14 mouse cellular contexts compared by ENCODE assay signal in the genomic region with DNA sequence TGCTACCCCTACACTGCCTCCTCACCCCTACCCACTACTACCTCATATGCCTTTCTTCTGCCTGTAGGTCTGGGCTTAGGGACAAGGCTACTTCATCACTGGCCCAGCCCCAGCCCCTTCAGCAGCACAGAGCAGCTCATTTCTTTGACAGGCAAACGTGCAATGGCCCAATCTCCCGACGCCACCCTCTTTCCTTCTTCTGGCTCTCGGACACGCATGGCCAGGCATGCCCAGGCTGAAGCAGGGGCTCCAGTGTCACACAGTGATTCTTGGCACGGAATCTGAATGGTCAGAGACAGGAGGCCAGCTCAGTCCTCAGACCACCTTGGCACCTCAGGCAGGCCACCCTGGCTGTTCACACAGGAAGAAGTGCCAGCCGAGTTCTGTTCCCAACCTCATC. TPM values are rescaled to one million over a fixed set of nuclear protein-coding genes. Genes with fewer than 3 reads are reported as not detected.
A peak's percentile ranks its signal among the peaks of the same experiment; 100 is the strongest.
DNase-seq lines count a peak whose midpoint lies in the region; ATAC-seq and TF ChIP-seq lines count a peak whose summit lies in the region.
"Had no signal": no experiment of that assay in that cellular context is flagged by ENCODE, and none has a peak within 500 bp of the region (broad histone marks: within the 10 kb centered on the region; RNA-seq: fewer than 3 reads in every experiment).

No protein-coding gene starts in this region.

- H3K9me3 ChIP-seq in embryonic facial prominence, embryonic 13.5 days, result no peaks in the 10 kb centered on the region
- no peaks in the 10 kb centered on the region for H3K9me3 ChIP-seq in embryonic facial prominence, embryonic 10.5 days
- no peaks in the 10 kb centered on the region for H3K9me3 ChIP-seq in hindbrain, postnatal 0 days (ENCODE audit: low read length)
- H3K9me3 ChIP-seq in hindbrain, embryonic 10.5 days, result no peaks in the 10 kb centered on the region
- H3K9me3 ChIP-seq in midbrain, embryonic 14.5 days (ENCODE audit: control insufficient read depth, low read length), result no peaks in the 10 kb centered on the region
- H3K9me3 ChIP-seq in midbrain, embryonic 11.5 days (ENCODE audit: control insufficient read depth, low read length), result no peaks in the 10 kb centered on the region
- H3K9me3 ChIP-seq: midbrain, embryonic 12.5 days had no signal

- peak overlapping the region; percentile 39; the same call in 1 of the 2 replicates for H3K27ac ChIP-seq in embryonic facial prominence, embryonic 13.5 days
- H3K27ac ChIP-seq in embryonic facial prominence, embryonic 10.5 days (replicated peaks), result no peak overlapping the region
- H3K27ac ChIP-seq in hindbrain, postnatal 0 days, result no peak overlapping the region
- no peak overlapping the region for H3K27ac ChIP-seq in hindbrain, embryonic 10.5 days
- 0 out of 2 replicates have a peak overlapping the region, but pooled peaks have one; percentile 26 for H3K27ac ChIP-seq in midbrain, embryonic 14.5 days (replicated peaks; ENCODE audit: low read depth, low read length)
- no peak overlapping the region for H3K27ac ChIP-seq in midbrain, embryonic 11.5 days (ENCODE audit: low read depth, low read length)

- peaks cover 100% of the 10 kb centered on the region for H3K79me2 ChIP-seq in myocyte (ENCODE audit: control insufficient read depth, insufficient read depth)

- no peak for TF ChIP-seq POLR2A in myocyte (IDR thresholded peaks at IDR 0.05; ENCODE audit: insufficient read length, low read depth)

- peaks cover 97% of the 10 kb centered on the region for H3K4me1 ChIP-seq in embryonic facial prominence, embryonic 13.5 days
- peaks cover 93% of the 10 kb centered on the region for H3K4me1 ChIP-seq in embryonic facial prominence, embryonic 10.5 days
- H3K4me1 ChIP-seq in hindbrain, postnatal 0 days (ENCODE audit: insufficient read depth, low read length), result peaks cover 38% of the 10 kb centered on the region
- peaks cover 99% of the 10 kb centered on the region for H3K4me1 ChIP-seq in hindbrain, embryonic 10.5 days (replicated peaks)
- peaks cover 63% of the 10 kb centered on the region for H3K4me1 ChIP-seq in midbrain, embryonic 14.5 days (ENCODE audit: control insufficient read depth, insufficient read depth, low read length)
- H3K4me1 ChIP-seq in midbrain, embryonic 11.5 days (ENCODE audit: control insufficient read depth, insufficient read depth, low read length), result peaks cover 54% of the 10 kb centered on the region

- peak overlapping the region; percentile 11; the same call in 1 of the 2 replicates for H3K4me2 ChIP-seq in embryonic facial prominence, embryonic 13.5 days
- no peak overlapping the region for H3K4me2 ChIP-seq in hindbrain, postnatal 0 days (ENCODE audit: low read depth, low read length)
- H3K4me2 ChIP-seq in midbrain, embryonic 14.5 days (ENCODE audit: low read length), result no peak overlapping the region
- no peak overlapping the region for H3K4me2 ChIP-seq in midbrain, embryonic 11.5 days
- peak overlapping the region; percentile 8 for H3K4me2 ChIP-seq in myocyte (ENCODE audit: low read depth)
- H3K4me2 ChIP-seq: liver, embryonic 11.5 days; midbrain, embryonic 12.5 days had no signal

- H3K27me3 ChIP-seq in embryonic facial prominence, embryonic 13.5 days, result no peaks in the 10 kb centered on the region
- H3K27me3 ChIP-seq in embryonic facial prominence, embryonic 10.5 days (replicated peaks; ENCODE audit: low read depth, poor library complexity, severe bottlenecking), result peaks cover 15% of the 10 kb centered on the region
- H3K27me3 ChIP-seq in hindbrain, postnatal 0 days (ENCODE audit: insufficient read depth, low read length), result no peaks in the 10 kb centered on the region
- H3K27me3 ChIP-seq in hindbrain, embryonic 10.5 days (ENCODE audit: insufficient read depth, poor library complexity, severe bottlenecking), result peaks cover 37% of the 10 kb centered on the region
- no peaks in the 10 kb centered on the region for H3K27me3 ChIP-seq in midbrain, embryonic 14.5 days (ENCODE audit: control insufficient read depth, insufficient read depth, low read length)
- H3K27me3 ChIP-seq in midbrain, embryonic 11.5 days (ENCODE audit: control insufficient read depth, insufficient read depth, low read length), result no peaks in the 10 kb centered on the region
- H3K27me3 ChIP-seq in myocyte (ENCODE audit: control insufficient read depth, insufficient read depth, insufficient read length), result no peaks in the 10 kb centered on the region

- 59% methylated on average over 7 of the region's 7 CpGs for WGBS in embryonic facial prominence, embryonic 13.5 days
- WGBS in embryonic facial prominence, embryonic 10.5 days, result 68% methylated on average over 7 of the region's 7 CpGs
- 49% methylated on average over 7 of the region's 7 CpGs for WGBS in hindbrain, postnatal 0 days
- WGBS in hindbrain, embryonic 10.5 days, result 63% methylated on average over 7 of the region's 7 CpGs
- 51% methylated on average over 7 of the region's 7 CpGs for whole genome bisulfite sequencing in midbrain, embryonic 14.5 days
- 55% methylated on average over 7 of the region's 7 CpGs for WGBS in midbrain, embryonic 11.5 days

- DNase-seq in embryonic facial prominence, embryonic 10.5 days (ENCODE audit: low spot score), result no peak
- DNase-seq in hindbrain, postnatal 0 days (ENCODE audit: low spot score), result no peak
- DNase-seq in hindbrain, embryonic 10.5 days (ENCODE audit: low spot score), result no peak
- DNase-seq in midbrain, embryonic 14.5 days, result no peak
- DNase-seq in midbrain, embryonic 11.5 days (ENCODE audit: low spot score, missing footprints), result no peak
- DNase-seq in spleen, postnatal 14 days (ENCODE audit: low spot score in 2 of 2), result no peak
- DNase-seq: embryo, embryonic 11 days; layer of hippocampus, adult 9-11 months had no signal

- H3K9ac ChIP-seq in embryonic facial prominence, embryonic 13.5 days, result peak overlapping the region; percentile 44; the same call in 1 of the 2 replicates
- H3K9ac ChIP-seq in hindbrain, postnatal 0 days (replicated peaks; ENCODE audit: low read length), result no peak overlapping the region
- H3K9ac ChIP-seq in midbrain, embryonic 14.5 days (replicated peaks; ENCODE audit: low read length), result no peak overlapping the region
- H3K9ac ChIP-seq in midbrain, embryonic 11.5 days (ENCODE audit: low read length), result no peak overlapping the region
- H3K9ac ChIP-seq: midbrain, embryonic 12.5 days had no signal

- H3K4me3 ChIP-seq in embryonic facial prominence, embryonic 13.5 days, result no peak overlapping the region
- no peak overlapping the region for H3K4me3 ChIP-seq in embryonic facial prominence, embryonic 10.5 days
- H3K4me3 ChIP-seq in hindbrain, postnatal 0 days (ENCODE audit: low read length), result no peak overlapping the region
- no peak overlapping the region for H3K4me3 ChIP-seq in hindbrain, embryonic 10.5 days
- H3K4me3 ChIP-seq in midbrain, embryonic 14.5 days (replicated peaks; ENCODE audit: low read depth, low read length), result no peak overlapping the region
- no peak overlapping the region for H3K4me3 ChIP-seq in midbrain, embryonic 11.5 days (ENCODE audit: low read depth, low read length)
- H3K4me3 ChIP-seq in myocyte, result no peak overlapping the region
- H3K4me3 ChIP-seq: midbrain, embryonic 12.5 days had no signal

- no peak for TF ChIP-seq CTCF in hindbrain, postnatal 0 days (IDR thresholded peaks at IDR 0.05; ENCODE audit: low read depth)

- H3K36me3 ChIP-seq in embryonic facial prominence, embryonic 13.5 days, result no peaks in the 10 kb centered on the region
- no peaks in the 10 kb centered on the region for H3K36me3 ChIP-seq in embryonic facial prominence, embryonic 10.5 days (replicated peaks)
- no peaks in the 10 kb centered on the region for H3K36me3 ChIP-seq in hindbrain, postnatal 0 days (ENCODE audit: insufficient read depth, low read length)
- H3K36me3 ChIP-seq in hindbrain, embryonic 10.5 days, result no peaks in the 10 kb centered on the region
- H3K36me3 ChIP-seq in midbrain, embryonic 14.5 days (ENCODE audit: control insufficient read depth, insufficient read depth, low read length), result no peaks in the 10 kb centered on the region
- H3K36me3 ChIP-seq in midbrain, embryonic 11.5 days (ENCODE audit: control insufficient read depth, insufficient read depth, low read length), result no peaks in the 10 kb centered on the region
- no peaks in the 10 kb centered on the region for H3K36me3 ChIP-seq in myocyte (ENCODE audit: control insufficient read depth, insufficient read depth)
- H3K36me3 ChIP-seq: midbrain, embryonic 12.5 days had no signal

- H3ac ChIP-seq in myocyte (ENCODE audit: control insufficient read depth, insufficient read length), result no peak overlapping the region

- ATAC-seq in embryonic facial prominence, embryonic 13.5 days (ENCODE audit: insufficient number of reproducible peaks, insufficient read depth, low FRiP score, low TSS enrichment, low read depth), result no peak
- peak; percentile 22; the same call in 1 of the 2 replicates for ATAC-seq in hindbrain, postnatal 0 days
- ATAC-seq in midbrain, embryonic 14.5 days (ENCODE audit: low FRiP score, low TSS enrichment), result no peak
- ATAC-seq in midbrain, embryonic 11.5 days (ENCODE audit: low FRiP score), result no peak

TF ChIP-seq in myocyte, 11 proteins besides CTCF, POLR2A, EP300 and RAD21 (continues in another document):
- TF ChIP-seq USF1 (IDR thresholded peaks at IDR 0.05; ENCODE audit: low read depth) (no peak), SRF (IDR thresholded peaks at IDR 0.05; ENCODE audit: control insufficient read depth, insufficient read length, low read depth) (no peak)

RNA-seq across cellular contexts. Expression of a gene that starts 25.2 kb away (rescaled TPM):
- polyA plus RNA-seq in embryonic facial prominence, embryonic 13.5 days (2015; fragmentation: Nextera tagmentation; extraction: Ambion mirVana), result 6.3 and 7.3 TPM in 2 replicates
- 1.4 and 2.1 TPM in 2 replicates for polyA plus RNA-seq in embryonic facial prominence, embryonic 10.5 days (2016; fragmentation: Nextera tagmentation; extraction: Ambion mirVana)
- 7.7 and 16.0 TPM in 2 replicates for total RNA-seq in hindbrain, postnatal 0 days (2014; rRNA removed)
- 2.6 and 3.0 TPM in 2 replicates for polyA plus RNA-seq in hindbrain, postnatal 0 days (2015; fragmentation: Nextera tagmentation; extraction: Ambion mirVana)
- polyA plus RNA-seq in hindbrain, embryonic 10.5 days (2016; fragmentation: Nextera tagmentation; extraction: Ambion mirVana), result 1.3 and 2.9 TPM in 2 replicates
- 5.7 and 6.4 TPM in 2 replicates for polyA plus RNA-seq in midbrain, embryonic 14.5 days (2014; fragmentation: Nextera tagmentation; extraction: Ambion mirVana)
- 3.2 and 3.4 TPM in 2 replicates for polyA plus RNA-seq in midbrain, embryonic 11.5 days (2014; fragmentation: Nextera tagmentation; extraction: Ambion mirVana)
- 260 TPM for polyA plus RNA-seq in myocyte (2012; fragmentation: generic; extraction: Trizol)
- total RNA-seq: granulocyte monocyte progenitor cell, adult 5-6 weeks; MEL had no signal

RNA-seq across cellular contexts. Expression of a gene that starts 32.4 kb away (rescaled TPM):
- polyA plus RNA-seq in embryonic facial prominence, embryonic 13.5 days (2015; fragmentation: Nextera tagmentation; extraction: Ambion mirVana), result 0.13 TPM in 1 of 2 replicates, not detected in the other
- polyA plus RNA-seq in embryonic facial prominence, embryonic 10.5 days (2016; fragmentation: Nextera tagmentation; extraction: Ambion mirVana), result not detected in 2 replicates
- not detected in 2 replicates for total RNA-seq in hindbrain, postnatal 0 days (2014; rRNA removed)
- 0.58 and 0.68 TPM in 2 replicates for polyA plus RNA-seq in hindbrain, postnatal 0 days (2015; fragmentation: Nextera tagmentation; extraction: Ambion mirVana)
- 0.17 and 0.73 TPM in 2 replicates for polyA plus RNA-seq in hindbrain, embryonic 10.5 days (2016; fragmentation: Nextera tagmentation; extraction: Ambion mirVana)
- polyA plus RNA-seq in midbrain, embryonic 14.5 days (2014; fragmentation: Nextera tagmentation; extraction: Ambion mirVana), result 1.7 TPM in 1 of 2 replicates, not detected in the other
- polyA plus RNA-seq in midbrain, embryonic 11.5 days (2014; fragmentation: Nextera tagmentation; extraction: Ambion mirVana), result 0.46 and 0.55 TPM in 2 replicates
- 1.1 TPM for polyA plus RNA-seq in myocyte (2012; fragmentation: generic; extraction: Trizol)
- total RNA-seq: MEL had no signal
- polyA plus RNA-seq: liver, embryonic 11.5 days had no signal

Comparison
In these comparisons a context has a peak if more than half of its experiments do, and no peak if none do; other contexts are left out.
1. H3K27ac ChIP-seq: peak in embryonic facial prominence, embryonic 13.5 days (single experiment) and midbrain, embryonic 14.5 days (single experiment); none in embryonic facial prominence, embryonic 10.5 days (single experiment), hindbrain, postnatal 0 days (single experiment), hindbrain, embryonic 10.5 days (single experiment) and midbrain, embryonic 11.5 days (single experiment).
2. H3K4me2 ChIP-seq: peak in embryonic facial prominence, embryonic 13.5 days (single experiment) and myocyte (single experiment); none in hindbrain, postnatal 0 days (single experiment), midbrain, embryonic 14.5 days (single experiment) and midbrain, embryonic 11.5 days (single experiment).
3. RNA of a gene that starts 25.2 kb away (polyA plus RNA-seq): 260 TPM in myocyte (single experiment); 6.3 to 7.3 TPM in embryonic facial prominence, embryonic 13.5 days, 5.7 to 6.4 TPM in midbrain, embryonic 14.5 days, 3.2 to 3.4 TPM in midbrain, embryonic 11.5 days, 2.6 to 3.0 TPM in hindbrain, postnatal 0 days, 1.3 to 2.9 TPM in hindbrain, embryonic 10.5 days and 1.4 to 2.1 TPM in embryonic facial prominence, embryonic 10.5 days; every median in the first group is over 10 times any median in the second.